Mouse (Mus musculus) naive thymus-derived CD4-positive, alpha-beta T cell, adult 5 months (primary cell): Measurements from ENCODE around the gene Dnttip2. TPM values are rescaled to one million over a fixed set of nuclear protein-coding genes. Genes with fewer than 3 reads are reported as not detected.

ENCODE experiments used
- polyA plus RNA-seq: library from polyadenylated mRNA; unstranded; fragments of 100-300 nt; shearing (Covaris generic); gene quantifications from one replicate; pipeline ENCODE4 v1.2.1, GENCODE M21; 2017

The Dnttip2 gene
- 119 TPM for polyA plus RNA-seq

GRCm38 (mm10) chr3:122274241-122275024 lies at the start of gene Dnttip2:
TSS of gene Dnttip2 (plus strand) at chr3:122274388.

GRCm38 (mm10) chr3:122245215-122245877 lies 28.8 kb upstream of the Dnttip2 start, which contains the start of gene Gclm:
TSS of gene Gclm (plus strand) at chr3:122245557.

GRCm38 (mm10) chr3:122293954-122294850 lies 20.0 kb downstream of the Dnttip2 start, which contains the start of gene Bcar3:
TSS of gene Bcar3 (plus strand) at chr3:122294136.

Other genes with a start within 250 kb of the Dnttip2 start
- not detected for gene Abca4, start 229.9 kb upstream of the Dnttip2 start, polyA plus RNA-seq
- gene Gclm, start 28.8 kb upstream of the Dnttip2 start, polyA plus RNA-seq: 68.2 TPM
- not detected for gene Bcar3, start 19.7 kb downstream of the Dnttip2 start, polyA plus RNA-seq